Mouse (Mus musculus) intestine, postnatal 0 days (tissue): ENCODE measurements around the gene Kmt2a. TPM values are rescaled to one million over a fixed set of nuclear protein-coding genes. Genes with fewer than 3 reads are reported as not detected.

Source experiments
- ATAC-seq: fragments of 200-750 bp; cut with Nextera tagmentation; 2 replicates; pipeline ENCODE4 v1.8.0; 2017; ENCODE audit warnings: mild to moderate bottlenecking, moderate TSS enrichment, moderate library complexity
- H3K27ac ChIP-seq: fragments of 300-500 bp; sonication (generic); 2 replicates; pipeline ENCODE4 v1.5.1; 2014; ENCODE audit warnings: mild to moderate bottlenecking, low read depth, low read length, moderate library complexity
- H3K27me3 ChIP-seq: fragments of 300-500 bp; sonication (generic); replicated peaks from 2 replicates; pipeline ENCODE4 v1.6.1; 2014; ENCODE audit warnings: low read length, mixed read lengths; ENCODE audit not compliant: control insufficient read depth, insufficient read depth
- H3K36me3 ChIP-seq: fragments of 300-500 bp; sonication (generic); 2 replicates; pipeline ENCODE4 v1.6.1; 2014; ENCODE audit warnings: mild to moderate bottlenecking, moderate library complexity; ENCODE audit not compliant: control insufficient read depth, insufficient read depth
- H3K4me1 ChIP-seq: fragments of 300-500 bp; sonication (generic); replicated peaks from 2 replicates; pipeline ENCODE4 v1.6.1; 2014; ENCODE audit warnings: antibody characterized with exemption, low read length, mixed read lengths; ENCODE audit not compliant: control insufficient read depth, insufficient read depth
- H3K4me2 ChIP-seq: fragments of 300-500 bp; sonication (generic); replicated peaks from 2 replicates; pipeline ENCODE4 v1.6.1; 2014; ENCODE audit warnings: low read depth, mild to moderate bottlenecking, moderate library complexity
- H3K4me3 ChIP-seq: fragments of 300-500 bp; sonication (generic); 2 replicates; pipeline ENCODE4 v1.5.1; 2014; ENCODE audit warnings: low read depth, low read length
- H3K9ac ChIP-seq: fragments of 300-500 bp; sonication (generic); 2 replicates; pipeline ENCODE4 v1.6.1; 2014; ENCODE audit warnings: mild to moderate bottlenecking, low read depth, low read length
- H3K9me3 ChIP-seq: fragments of 300-500 bp; sonication (generic); 2 replicates; pipeline ENCODE4 v1.6.1; 2016; ENCODE audit warnings: mixed run types; ENCODE audit not compliant: control insufficient read depth
- CTCF ChIP-seq: sonication (generic); IDR thresholded peaks from 2 replicates; pipeline ENCODE4 v1.5.1; 2016; ENCODE audit warnings: low read depth, mild to moderate bottlenecking, control low read depth, antibody characterized with exemption, moderate library complexity
- WGBS: fragments of 180-500 bp; shearing (Covaris S2); extraction: QIAGEN DNeasy Blood & Tissue Kit; methylation state at CpG from one replicate; pipeline ENCODE4 v1.1.7; 2014; 5-methylcytosine and 5-hydroxymethylcytosine counted together
- polyA plus RNA-seq: library from polyadenylated mRNA; unstranded; fragments of >200 nt; fragmentation: Nextera tagmentation; extraction: Ambion mirVana; gene quantifications from 2 replicates; pipeline ENCODE4 v1.2.1, GENCODE M21; 2015

Kmt2a gene
- polyA plus RNA-seq, 1 experiment from 2014 or later: 2.9 TPM

DNA sequence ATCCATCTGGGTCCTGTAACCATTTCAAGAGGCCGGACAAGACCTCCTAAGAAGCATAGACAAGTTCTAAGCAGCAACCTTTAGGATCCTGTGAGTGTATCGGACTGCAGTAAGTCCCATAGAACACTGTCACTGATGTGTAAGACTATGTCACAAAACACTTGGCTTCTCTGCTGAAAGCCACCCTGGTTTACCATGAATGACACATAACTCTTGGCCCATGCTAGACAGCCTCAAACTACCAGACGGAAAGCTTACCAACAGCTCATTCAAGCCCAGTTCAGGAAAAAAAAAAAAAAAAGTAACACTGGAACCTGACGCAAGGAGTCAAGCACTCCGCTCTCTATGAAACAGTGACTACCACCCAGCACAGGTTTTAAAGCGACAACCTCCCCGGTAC is 3.4 kb downstream of the Kmt2a start:
- H3K27me3 ChIP-seq: no peaks in the 10 kb centered on the region
- no peaks in the 10 kb centered on the region for H3K9me3 ChIP-seq
- WGBS: 83% methylated on average over 7 of the region's 7 CpGs
- no peak for ATAC-seq
- TF ChIP-seq CTCF: no peak
- H3K4me3 ChIP-seq: no peak overlapping the region
- peaks cover 3% of the 10 kb centered on the region; the same call in 1 of the 2 replicates for H3K36me3 ChIP-seq
- no peak overlapping the region for H3K27ac ChIP-seq
- H3K4me2 ChIP-seq: 0 out of 2 replicates have a peak overlapping the region, but pooled peaks have one; percentile 1
- H3K9ac ChIP-seq: no peak overlapping the region
- H3K4me1 ChIP-seq: 0 out of 2 replicates have a peak, but pooled peaks cover 8% of the 10 kb centered on the region

DNA sequence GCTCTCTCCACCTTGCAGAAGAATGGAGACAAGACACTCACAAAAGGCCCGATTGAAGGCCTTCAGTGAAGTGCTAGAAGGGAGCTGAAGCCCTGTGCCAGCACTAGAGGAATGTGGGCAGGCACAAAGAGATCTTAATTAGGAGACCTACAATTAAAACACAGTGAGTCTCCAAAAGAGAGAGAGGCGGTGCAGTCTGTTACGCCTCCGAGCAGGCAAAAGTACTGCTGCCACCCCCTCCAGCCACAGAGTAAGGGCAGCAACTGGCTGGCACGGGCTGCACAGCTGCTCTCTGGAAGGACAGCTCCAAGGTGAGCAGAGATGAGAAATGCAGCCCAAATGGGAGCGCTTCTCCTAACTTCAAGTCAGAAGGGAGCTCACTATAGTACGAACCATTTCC is 5.6 kb downstream of the Kmt2a start:
- H3K4me1 ChIP-seq: 0 out of 2 replicates have a peak, but pooled peaks cover 8% of the 10 kb centered on the region
- no peak for TF ChIP-seq CTCF
- no peak for ATAC-seq
- no peak overlapping the region for H3K4me3 ChIP-seq
- peaks cover 3% of the 10 kb centered on the region; the same call in 1 of the 2 replicates for H3K36me3 ChIP-seq
- H3K27ac ChIP-seq: no peak overlapping the region
- H3K4me2 ChIP-seq: no peak overlapping the region
- WGBS: 74% methylated on average over 7 of the region's 7 CpGs
- no peak overlapping the region for H3K9ac ChIP-seq
- no peaks in the 10 kb centered on the region for H3K27me3 ChIP-seq
- H3K9me3 ChIP-seq: no peaks in the 10 kb centered on the region

DNA sequence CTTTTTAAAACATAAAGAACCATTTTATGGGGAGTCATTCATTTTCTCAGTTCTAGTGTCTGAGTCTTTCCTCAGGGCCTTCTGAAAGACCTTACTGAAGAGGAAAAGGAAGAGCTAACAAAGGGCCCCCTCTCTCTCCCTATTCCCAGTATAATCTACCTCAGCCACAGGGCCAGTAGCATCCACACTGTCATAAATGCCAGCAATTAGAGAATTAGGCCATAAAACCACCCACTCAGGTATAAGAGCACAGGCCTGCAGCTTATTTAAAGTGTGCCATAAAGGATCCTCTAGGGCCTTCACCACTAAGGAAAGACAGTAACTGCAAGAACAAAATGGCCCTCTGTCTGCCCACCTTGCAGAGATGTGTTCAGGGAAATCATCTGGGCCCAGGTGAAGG is 6.9 kb downstream of the Kmt2a start:
- H3K4me1 ChIP-seq: 0 out of 2 replicates have a peak, but pooled peaks cover 8% of the 10 kb centered on the region
- H3K36me3 ChIP-seq: peaks cover 3% of the 10 kb centered on the region; the same call in 1 of the 2 replicates
- no peak overlapping the region for H3K27ac ChIP-seq
- no peak overlapping the region for H3K4me3 ChIP-seq
- ATAC-seq: no peak
- H3K4me2 ChIP-seq: no peak overlapping the region
- TF ChIP-seq CTCF: no peak
- no peak overlapping the region for H3K9ac ChIP-seq
- no peaks in the 10 kb centered on the region for H3K27me3 ChIP-seq
- H3K9me3 ChIP-seq: no peaks in the 10 kb centered on the region

DNA sequence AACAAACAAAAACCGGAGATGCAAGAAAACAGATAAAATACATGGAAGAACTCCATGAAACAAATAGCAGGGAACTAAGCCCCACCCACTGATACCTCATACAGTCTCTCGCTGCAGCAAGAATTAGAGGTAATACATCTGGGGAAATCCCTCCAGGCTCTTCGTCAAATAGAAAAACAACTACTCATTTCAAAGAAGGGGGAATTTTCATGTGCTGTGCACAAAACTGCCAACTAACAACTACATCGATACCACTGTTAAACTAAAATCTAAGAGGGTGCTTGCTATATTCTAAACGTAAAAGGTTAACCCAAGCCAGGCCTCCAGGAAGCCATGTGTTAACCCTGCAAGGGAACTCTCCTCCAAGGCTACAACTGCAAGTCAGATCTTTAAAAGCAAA is 7.4 kb downstream of the Kmt2a start:
- H3K36me3 ChIP-seq: peaks cover 3% of the 10 kb centered on the region; the same call in 1 of the 2 replicates
- no peak overlapping the region for H3K4me3 ChIP-seq
- no peaks in the 10 kb centered on the region for H3K27me3 ChIP-seq
- WGBS: 27% methylated on average over 5 of the region's 5 CpGs
- no peak for ATAC-seq
- no peak overlapping the region for H3K27ac ChIP-seq
- no peaks in the 10 kb centered on the region for H3K9me3 ChIP-seq
- no peak for TF ChIP-seq CTCF
- H3K4me2 ChIP-seq: peak overlapping the region; percentile 24; the same call in 1 of the 2 replicates
- no peak overlapping the region for H3K9ac ChIP-seq
- 0 out of 2 replicates have a peak, but pooled peaks cover 9% of the 10 kb centered on the region for H3K4me1 ChIP-seq

DNA sequence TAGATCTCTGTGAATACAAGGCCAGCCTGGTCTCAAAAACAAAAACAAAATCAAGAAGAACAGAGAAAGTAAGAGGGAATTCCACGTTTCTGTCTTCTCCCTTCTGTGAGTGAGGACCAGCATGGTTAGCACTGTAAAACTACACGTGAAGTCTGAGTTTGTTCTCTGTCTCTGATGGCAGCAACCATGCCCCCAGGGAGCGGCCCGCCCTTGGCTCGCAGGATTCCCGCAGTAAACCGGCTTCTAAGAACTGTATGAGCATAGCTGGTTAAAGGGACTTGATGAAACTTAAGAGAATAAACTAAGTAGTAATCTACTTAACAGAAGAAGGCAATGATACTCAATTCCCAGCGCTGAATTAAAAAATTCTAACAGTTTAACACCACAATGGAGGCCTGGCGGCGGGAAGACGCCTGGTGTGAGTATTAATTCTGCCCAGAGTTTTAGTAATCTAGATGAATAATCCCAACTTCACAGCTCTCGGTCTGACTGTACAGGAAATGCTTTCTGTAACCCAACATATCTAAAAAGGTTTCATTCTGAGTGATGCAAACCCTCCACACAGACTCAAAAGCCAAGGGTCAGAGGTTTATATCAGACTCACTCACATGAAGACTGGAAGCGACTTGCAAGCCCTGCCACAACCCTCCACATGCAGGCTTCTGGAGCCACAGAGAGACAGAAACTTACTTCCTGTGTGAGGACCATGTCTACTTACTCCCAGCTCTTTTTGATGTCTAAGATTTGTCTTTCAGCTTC is 12.6 kb downstream of the Kmt2a start:
- H3K4me1 ChIP-seq: 0 out of 2 replicates have a peak, but pooled peaks cover 16% of the 10 kb centered on the region
- no peak for TF ChIP-seq CTCF
- no peak overlapping the region for H3K27ac ChIP-seq
- H3K27me3 ChIP-seq: no peaks in the 10 kb centered on the region
- no peaks in the 10 kb centered on the region for H3K9me3 ChIP-seq
- peaks cover 12% of the 10 kb centered on the region for H3K36me3 ChIP-seq
- no peak overlapping the region for H3K9ac ChIP-seq
- ATAC-seq: no peak
- no peak overlapping the region for H3K4me3 ChIP-seq
- no peak overlapping the region for H3K4me2 ChIP-seq
- 77% methylated on average over 13 of the region's 13 CpGs for WGBS

DNA sequence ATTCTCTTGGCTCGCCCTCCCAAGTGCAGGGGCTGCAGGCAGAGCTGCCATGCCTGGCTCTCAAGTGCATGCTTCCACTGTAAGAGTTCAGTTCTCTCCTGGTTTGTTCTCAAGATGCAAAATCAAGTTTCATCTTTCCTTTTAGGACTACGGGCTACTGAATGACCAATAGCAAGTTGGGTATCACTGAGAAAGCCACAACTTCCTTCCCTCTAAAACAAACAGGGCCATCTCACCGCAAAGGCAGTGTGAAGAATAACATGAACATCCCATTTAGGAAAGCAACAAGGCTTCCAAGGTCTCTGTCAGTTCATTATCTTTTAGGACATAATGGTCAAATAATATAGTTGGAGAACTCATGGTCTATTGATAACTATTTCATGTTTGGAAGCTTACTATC is 13.4 kb downstream of the Kmt2a start:
- TF ChIP-seq CTCF: no peak
- Histone ChIP-seq H3K4me1 (0 out of 2 replicates have a peak, but pooled peaks cover 16% of the 10 kb centered on the region), H3K36me3 (peaks cover 18% of the 10 kb centered on the region), H3K4me2 (no peak overlapping the region), H3K9ac (no peak overlapping the region), H3K27ac (no peak overlapping the region), H3K27me3 (no peaks in the 10 kb centered on the region), H3K9me3 (no peaks in the 10 kb centered on the region), H3K4me3 (no peak overlapping the region)
- no peak for ATAC-seq
- 73% methylated on average over 3 of the region's 3 CpGs for WGBS
